Mouse (Mus musculus): ENCODE results near the gene Olfr1449.

DNA sequence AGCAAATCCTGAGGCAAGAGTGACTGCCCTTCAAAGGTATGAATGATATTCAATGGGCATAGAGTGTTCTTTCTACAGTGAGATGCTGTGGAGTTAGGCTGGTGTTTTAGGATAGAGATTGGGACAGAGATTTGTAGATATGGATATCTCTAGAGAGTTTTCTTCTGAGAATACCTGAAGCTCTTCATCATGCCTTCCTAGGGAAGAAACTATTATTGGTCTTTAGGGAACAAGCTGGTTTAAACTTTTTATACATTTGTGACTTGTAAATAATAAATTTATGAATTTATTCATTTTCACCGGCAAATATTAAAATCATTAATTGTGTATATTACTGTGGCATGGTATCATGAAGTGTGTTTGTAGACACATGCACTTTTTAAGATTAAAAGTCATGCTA lies 27.0 kb upstream of the Olfr1449 start, which contains the start of gene Olfr1447:
- no peak for TF ChIP-seq CTCF (IDR thresholded peaks at IDR 0.05; ENCODE audit: control insufficient read depth, insufficient read depth, insufficient read length)
- no peak for TF ChIP-seq MYOD1 (IDR thresholded peaks at IDR 0.05; ENCODE audit: control insufficient read depth, insufficient read length, low read depth)
- TF ChIP-seq FOSL1 (IDR thresholded peaks at IDR 0.05; ENCODE audit: insufficient read depth, low read length, poor library complexity, severe bottlenecking), result no peak

Measured in C2C12 (cell line).